Mouse (Mus musculus) liver, embryonic 14.5 days (tissue): ENCODE data around the gene Avpr2.

Experiments used
- CTCF ChIP-seq: IDR thresholded peaks from 2 replicates; pipeline ENCODE4 v1.5.1; 2016; ENCODE audit warnings: antibody characterized with exemption, low read depth, control low read depth
- EP300 ChIP-seq: IDR thresholded peaks from 2 replicates; pipeline ENCODE4 v1.6.1; 2016; ENCODE audit warnings: antibody characterized with exemption, low read depth

GRCm38 (mm10) chrX:73855087-73855408 is 36.9 kb upstream of the Avpr2 start:
- TF ChIP-seq CTCF = no peak
- TF ChIP-seq EP300 = no peak
